Mouse (Mus musculus): ENCODE results near the gene Kcnip1. TPM values are rescaled to one million over a fixed set of nuclear protein-coding genes. Genes with fewer than 3 reads are reported as not detected.

Kcnip1 gene
- total and polyA plus RNA-seq, 2 experiments = not detected

- H3K27me3 ChIP-seq (ENCODE audit: control insufficient read depth, insufficient read depth, low read length) = no peaks in the 10 kb centered on the region
- no peak overlapping the region for H3K4me3 ChIP-seq (ENCODE audit: insufficient read depth, low read depth, low read length)
- 33% methylated on average over 4 of the region's 4 CpGs for WGBS
- H3K79me2 ChIP-seq (ENCODE audit: control insufficient read depth, insufficient read depth, low read length) = no peaks in the 10 kb centered on the region
- no peak for TF ChIP-seq POLR2A (IDR thresholded peaks at IDR 0.05; ENCODE audit: extremely low read depth, insufficient read depth, low read length)
- no peak for TF ChIP-seq CTCF (IDR thresholded peaks at IDR 0.05; ENCODE audit: low read depth, low read length)
- DNase-seq (ENCODE audit: extremely low read depth, low read depth, low spot score) = peak; percentile 2
- H3K27ac ChIP-seq (replicated peaks; ENCODE audit: insufficient read depth, low read depth, low read length) = no peak overlapping the region
- H3K4me1 ChIP-seq (ENCODE audit: control insufficient read depth, insufficient read depth, low read length) = no peaks in the 10 kb centered on the region
- H3K9ac ChIP-seq (ENCODE audit: low read depth, low read length) = no peak overlapping the region
- no peaks in the 10 kb centered on the region for H3K36me3 ChIP-seq (ENCODE audit: control insufficient read depth, insufficient read depth, low read length)
Observed at GRCm38 (mm10) chr11:33706777-33707176, 286.2 kb downstream of the Kcnip1 start.

GRCm38 (mm10) chr11:33701958-33702459, 290.9 kb downstream of the Kcnip1 start:
- Histone ChIP-seq H3K4me1 (ENCODE audit: control insufficient read depth, insufficient read depth, low read length) (no peaks in the 10 kb centered on the region), H3K27ac (replicated peaks; ENCODE audit: insufficient read depth, low read depth, low read length) (no peak overlapping the region), H3K9ac (ENCODE audit: low read depth, low read length) (no peak overlapping the region), H3K79me2 (ENCODE audit: control insufficient read depth, insufficient read depth, low read length) (no peaks in the 10 kb centered on the region), H3K36me3 (ENCODE audit: control insufficient read depth, insufficient read depth, low read length) (no peaks in the 10 kb centered on the region), H3K27me3 (ENCODE audit: control insufficient read depth, insufficient read depth, low read length) (no peaks in the 10 kb centered on the region), H3K4me3 (ENCODE audit: insufficient read depth, low read depth, low read length) (no peak overlapping the region)
- TF ChIP-seq CTCF (IDR thresholded peaks at IDR 0.05; ENCODE audit: low read depth, low read length) (no peak), POLR2A (IDR thresholded peaks at IDR 0.05; ENCODE audit: extremely low read depth, insufficient read depth, low read length) (no peak)
- DNase-seq (ENCODE audit: extremely low read depth, low read depth, low spot score) = no peak
- 57% methylated on average over 2 of the region's 2 CpGs for WGBS

GRCm38 (mm10) chr11:33701236-33701957, 291.6 kb downstream of the Kcnip1 start:
- H3K27me3 ChIP-seq (ENCODE audit: control insufficient read depth, insufficient read depth, low read length) = no peaks in the 10 kb centered on the region
- no peak for TF ChIP-seq POLR2A (IDR thresholded peaks at IDR 0.05; ENCODE audit: extremely low read depth, insufficient read depth, low read length)
- no peak for TF ChIP-seq CTCF (IDR thresholded peaks at IDR 0.05; ENCODE audit: low read depth, low read length)
- H3K9ac ChIP-seq (ENCODE audit: low read depth, low read length) = no peak overlapping the region
- 46% methylated on average over 1 of the region's 1 CpGs for WGBS
- no peaks in the 10 kb centered on the region for H3K36me3 ChIP-seq (ENCODE audit: control insufficient read depth, insufficient read depth, low read length)
- H3K4me3 ChIP-seq (ENCODE audit: insufficient read depth, low read depth, low read length) = no peak overlapping the region
- no peaks in the 10 kb centered on the region for H3K79me2 ChIP-seq (ENCODE audit: control insufficient read depth, insufficient read depth, low read length)
- H3K27ac ChIP-seq (replicated peaks; ENCODE audit: insufficient read depth, low read depth, low read length) = no peak overlapping the region
- DNase-seq (ENCODE audit: extremely low read depth, low read depth, low spot score) = no peak
- no peaks in the 10 kb centered on the region for H3K4me1 ChIP-seq (ENCODE audit: control insufficient read depth, insufficient read depth, low read length)

GRCm38 (mm10) chr11:33700725-33701124, 292.2 kb downstream of the Kcnip1 start:
- Histone ChIP-seq H3K79me2 (ENCODE audit: control insufficient read depth, insufficient read depth, low read length) (no peaks in the 10 kb centered on the region), H3K27ac (replicated peaks; ENCODE audit: insufficient read depth, low read depth, low read length) (no peak overlapping the region), H3K36me3 (ENCODE audit: control insufficient read depth, insufficient read depth, low read length) (no peaks in the 10 kb centered on the region), H3K27me3 (ENCODE audit: control insufficient read depth, insufficient read depth, low read length) (no peaks in the 10 kb centered on the region), H3K4me1 (ENCODE audit: control insufficient read depth, insufficient read depth, low read length) (no peaks in the 10 kb centered on the region), H3K9ac (ENCODE audit: low read depth, low read length) (no peak overlapping the region), H3K4me3 (ENCODE audit: insufficient read depth, low read depth, low read length) (no peak overlapping the region)
- TF ChIP-seq CTCF (IDR thresholded peaks at IDR 0.05; ENCODE audit: low read depth, low read length) = no peak
- no peak for TF ChIP-seq POLR2A (IDR thresholded peaks at IDR 0.05; ENCODE audit: extremely low read depth, insufficient read depth, low read length)
- 56% methylated on average over 4 of the region's 4 CpGs for WGBS
- peak; percentile 9 for DNase-seq (ENCODE audit: extremely low read depth, low read depth, low spot score)

GRCm38 (mm10) chr11:33690181-33690580, 302.8 kb downstream of the Kcnip1 start:
- Histone ChIP-seq H3K4me1 (ENCODE audit: control insufficient read depth, insufficient read depth, low read length) (no peaks in the 10 kb centered on the region), H3K4me3 (ENCODE audit: insufficient read depth, low read depth, low read length) (no peak overlapping the region), H3K9ac (ENCODE audit: low read depth, low read length) (no peak overlapping the region), H3K27me3 (ENCODE audit: control insufficient read depth, insufficient read depth, low read length) (no peaks in the 10 kb centered on the region), H3K36me3 (ENCODE audit: control insufficient read depth, insufficient read depth, low read length) (no peaks in the 10 kb centered on the region), H3K27ac (replicated peaks; ENCODE audit: insufficient read depth, low read depth, low read length) (no peak overlapping the region), H3K79me2 (ENCODE audit: control insufficient read depth, insufficient read depth, low read length) (no peaks in the 10 kb centered on the region)
- DNase-seq (ENCODE audit: extremely low read depth, low read depth, low spot score) = no peak
- TF ChIP-seq POLR2A (IDR thresholded peaks at IDR 0.05; ENCODE audit: extremely low read depth, insufficient read depth, low read length) = no peak
- TF ChIP-seq CTCF (IDR thresholded peaks at IDR 0.05; ENCODE audit: low read depth, low read length) = no peak
- WGBS = 84% methylated on average over 3 of the region's 3 CpGs

GRCm38 (mm10) chr11:33685904-33686303, 307.0 kb downstream of the Kcnip1 start:
- Histone ChIP-seq H3K79me2 (ENCODE audit: control insufficient read depth, insufficient read depth, low read length) (no peaks in the 10 kb centered on the region), H3K4me1 (ENCODE audit: control insufficient read depth, insufficient read depth, low read length) (no peaks in the 10 kb centered on the region), H3K9ac (ENCODE audit: low read depth, low read length) (no peak overlapping the region), H3K36me3 (ENCODE audit: control insufficient read depth, insufficient read depth, low read length) (no peaks in the 10 kb centered on the region), H3K4me3 (ENCODE audit: insufficient read depth, low read depth, low read length) (no peak overlapping the region), H3K27ac (replicated peaks; ENCODE audit: insufficient read depth, low read depth, low read length) (no peak overlapping the region), H3K27me3 (ENCODE audit: control insufficient read depth, insufficient read depth, low read length) (no peaks in the 10 kb centered on the region; the same call in 1 of the 2 replicates)
- no peak for DNase-seq (ENCODE audit: extremely low read depth, low read depth, low spot score)
- TF ChIP-seq CTCF (IDR thresholded peaks at IDR 0.05; ENCODE audit: low read depth, low read length) = no peak
- no peak for TF ChIP-seq POLR2A (IDR thresholded peaks at IDR 0.05; ENCODE audit: extremely low read depth, insufficient read depth, low read length)
- 77% methylated on average over 3 of the region's 3 CpGs for WGBS
